In the genomic region with DNA sequence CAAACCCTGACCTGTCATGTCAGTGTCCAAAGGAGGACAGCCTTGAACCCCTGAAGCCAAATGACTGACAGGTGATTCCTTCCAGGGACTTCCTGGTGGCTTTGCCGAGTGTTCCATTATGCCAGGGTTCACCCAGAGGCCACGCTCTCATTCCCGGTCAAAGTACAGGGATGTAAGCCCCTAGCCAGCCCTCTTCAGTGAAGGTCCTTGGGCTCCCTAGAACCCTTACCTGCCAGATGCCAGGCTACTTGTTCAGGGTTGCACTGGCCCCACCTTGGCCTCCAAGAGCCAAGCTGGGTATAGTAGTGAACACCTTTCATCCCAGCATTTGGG, we compare ENCODE assay signal across 21 mouse cellular contexts. TPM values are rescaled to one million over a fixed set of nuclear protein-coding genes. Genes with fewer than 3 reads are reported as not detected.
DNase-seq lines count a peak whose midpoint lies in the region; ATAC-seq lines count a peak whose summit lies in the region.
"Had no signal": no experiment of that assay in that cellular context is flagged by ENCODE, and none has a peak within 500 bp of the region (broad histone marks: within the 10 kb centered on the region; RNA-seq: fewer than 3 reads in every experiment).

No protein-coding gene starts in this region.

- H3K9ac ChIP-seq in liver, embryonic 13.5 days = no peak overlapping the region
- H3K9ac ChIP-seq: embryonic facial prominence, embryonic 15.5 days; forebrain, embryonic 12.5 days; forebrain, postnatal 0 days; hindbrain, embryonic 13.5 days; liver, embryonic 14.5 days; neural tube, embryonic 12.5 days had no signal

- H3K27ac ChIP-seq in heart, embryonic 10.5 days = 0 out of 2 replicates have a peak overlapping the region, but pooled peaks have one; percentile 16
- H3K27ac ChIP-seq in liver, embryonic 13.5 days = no peak overlapping the region
- H3K27ac ChIP-seq: embryonic facial prominence, embryonic 10.5 days; embryonic facial prominence, embryonic 15.5 days; forebrain, embryonic 12.5 days; hindbrain, embryonic 13.5 days; liver, embryonic 14.5 days; midbrain, embryonic 10.5 days; neural tube, embryonic 12.5 days; stomach, postnatal 0 days had no signal

- peak; percentile 34; the same call in 1 of the 2 replicates for ATAC-seq in liver, embryonic 13.5 days (ENCODE audit: low read depth)
- ATAC-seq: Patski had no signal

- DNase-seq in heart, embryonic 10.5 days (ENCODE audit: low spot score) = no peak
- DNase-seq in heart, adult 18-20 months = no peak
- DNase-seq in kidney, adult 9 months = peak; percentile 37
- no peak for DNase-seq in kidney, postnatal 10 days
- no peak for DNase-seq in liver, embryonic 13.5 days
- no peak for DNase-seq in liver
- no peak for DNase-seq in lung, postnatal 36 days
- DNase-seq in spleen, postnatal 36 days (ENCODE audit: low spot score in 2 of 2) = no peak

- WGBS in heart, embryonic 10.5 days = 52% methylated on average over 3 of the region's 3 CpGs
- 57% methylated on average over 3 of the region's 3 CpGs for WGBS in liver, embryonic 13.5 days (ENCODE audit: insufficient replicate concordance)

- peaks cover 24% of the 10 kb centered on the region; the same call in 1 of the 2 replicates for H3K27me3 ChIP-seq in heart, embryonic 10.5 days (ENCODE audit: insufficient read depth, poor library complexity, severe bottlenecking)
- no peaks in the 10 kb centered on the region for H3K27me3 ChIP-seq in liver, embryonic 13.5 days
- H3K27me3 ChIP-seq: CH12.LX; embryonic facial prominence, embryonic 15.5 days; forebrain, embryonic 12.5 days had no signal

- H3K36me3 ChIP-seq in heart, embryonic 10.5 days = no peaks in the 10 kb centered on the region
- no peaks in the 10 kb centered on the region for H3K36me3 ChIP-seq in liver, embryonic 13.5 days
- H3K36me3 ChIP-seq: embryonic facial prominence, embryonic 10.5 days; embryonic facial prominence, embryonic 15.5 days; forebrain, embryonic 12.5 days; hindbrain, embryonic 13.5 days; midbrain, embryonic 10.5 days; neural tube, embryonic 12.5 days had no signal

- H3K4me2 ChIP-seq in liver, embryonic 13.5 days = no peak overlapping the region
- H3K4me2 ChIP-seq: embryonic facial prominence, embryonic 15.5 days; forebrain, embryonic 12.5 days; hindbrain, embryonic 13.5 days; neural tube, embryonic 12.5 days had no signal

- no peaks in the 10 kb centered on the region for H3K9me3 ChIP-seq in heart, embryonic 10.5 days
- H3K9me3 ChIP-seq in liver, embryonic 13.5 days (replicated peaks) = no peaks in the 10 kb centered on the region
- H3K9me3 ChIP-seq: embryonic facial prominence, embryonic 10.5 days; embryonic facial prominence, embryonic 15.5 days; forebrain, embryonic 12.5 days; hindbrain, embryonic 13.5 days; midbrain, embryonic 10.5 days; neural tube, embryonic 12.5 days had no signal

- H3K4me3 ChIP-seq in heart, embryonic 10.5 days = no peak overlapping the region
- H3K4me3 ChIP-seq in liver, embryonic 13.5 days (replicated peaks) = no peak overlapping the region
- H3K4me3 ChIP-seq: embryonic facial prominence, embryonic 10.5 days; embryonic facial prominence, embryonic 15.5 days; forebrain, embryonic 12.5 days; hindbrain, embryonic 13.5 days; midbrain, embryonic 10.5 days; myocyte; neural tube, embryonic 12.5 days had no signal

- H3K4me1 ChIP-seq in heart, embryonic 10.5 days = peaks cover 27% of the 10 kb centered on the region
- no peaks in the 10 kb centered on the region for H3K4me1 ChIP-seq in liver, embryonic 13.5 days (replicated peaks)
- H3K4me1 ChIP-seq: embryonic facial prominence, embryonic 15.5 days; forebrain, embryonic 12.5 days; hindbrain, embryonic 13.5 days; midbrain, embryonic 10.5 days had no signal

RNA-seq across cellular contexts. Expression of a gene that starts 38.8 kb away (rescaled TPM):
- 3.1 and 3.3 TPM in 2 replicates for polyA plus RNA-seq in heart, embryonic 10.5 days (2016; fragmentation: Nextera tagmentation; extraction: Ambion mirVana)
- total RNA-seq in heart, adult 18-20 months (2021) = 1 to 10 TPM in 1 of 2 experiments, under 1 TPM in 1; 0.69 to 1.1 TPM
- 0.07 and 0.08 TPM in 2 replicates for polyA plus RNA-seq in liver, embryonic 13.5 days (2015; fragmentation: Nextera tagmentation; extraction: Ambion mirVana)
- total RNA-seq: CH12.LX had no signal
- polyA plus RNA-seq: C2C12, myocyte had no signal
